Mouse (Mus musculus): Measurements from ENCODE around the gene Xpnpep3. TPM values are rescaled to one million over a fixed set of nuclear protein-coding genes. Genes with fewer than 3 reads are reported as not detected.

Xpnpep3 gene
- 7.5 and 7.6 TPM in 2 replicates for polyA plus RNA-seq (2012; rRNA removed)

DNA sequence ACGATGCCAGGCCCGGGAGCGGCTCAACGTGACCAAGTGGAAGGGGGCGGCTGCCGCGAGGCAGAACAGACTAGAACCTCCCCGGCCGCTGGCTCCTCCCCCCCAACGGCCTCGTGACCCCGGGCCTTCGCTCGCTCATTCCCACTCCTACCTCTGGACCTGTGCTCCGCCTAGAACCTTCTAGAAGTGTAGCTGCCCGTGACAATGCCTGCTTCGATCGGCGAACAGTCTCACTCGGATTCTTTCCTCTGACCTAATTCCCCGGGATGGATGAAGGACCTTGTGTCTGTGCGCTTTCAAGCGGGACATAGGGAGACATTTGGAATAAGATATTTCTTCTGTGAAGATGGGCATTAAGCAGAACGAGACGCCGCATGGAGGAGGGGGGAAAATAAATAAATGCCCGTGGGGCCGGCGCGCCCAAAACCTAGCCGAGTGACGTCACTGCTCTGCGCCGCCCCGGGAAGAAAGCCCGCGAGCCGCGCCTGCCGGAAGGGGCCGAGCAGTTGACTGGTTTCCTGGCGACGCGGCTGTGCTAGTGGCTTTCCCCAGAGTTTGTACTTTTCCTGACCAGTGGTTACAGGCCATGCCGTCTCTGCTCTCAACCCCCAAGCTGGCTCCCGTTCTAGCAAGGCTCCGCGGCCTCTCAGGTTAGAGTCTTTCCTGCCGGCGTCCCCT, at the start of gene Xpnpep3, which contains the start of gene St13:
Xpnpep3 (plus strand) TSS at position 501 of the 678 bp plus-strand sequence.
St13 (minus strand) TSS at position 440 of the 678 bp plus-strand sequence.

GRCm38 (mm10) chr15:81360345-81361021, 39.5 kb upstream of the Xpnpep3 start, which contains the start of gene Slc25a17:
Slc25a17 (minus strand) TSS chr15:81360812.

DNA sequence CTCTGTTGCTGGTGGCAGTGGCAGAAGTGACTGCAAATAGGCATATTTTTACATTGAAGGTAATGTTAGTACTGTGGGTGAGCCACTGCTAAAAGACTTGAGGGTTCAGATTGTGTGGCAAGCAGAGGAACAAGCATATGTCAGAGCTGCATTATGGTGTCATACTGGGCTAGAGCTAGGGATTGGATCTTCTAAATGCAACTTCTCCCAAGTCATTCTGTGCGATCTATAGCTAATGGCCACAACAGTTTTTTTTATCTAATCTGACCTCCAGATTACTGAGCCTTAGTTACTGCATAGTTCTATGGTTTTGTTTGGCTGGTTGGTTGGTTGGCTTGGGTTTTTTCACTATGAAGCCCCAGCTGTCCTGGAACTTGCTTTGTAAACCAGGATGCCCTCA, 8.3 kb downstream of the Xpnpep3 start, which contains the start of gene Dnajb7:
Dnajb7 (minus strand) TSS at position 101 of the 400 bp plus-strand sequence.

GRCm38 (mm10) chr15:81465901-81466737, 66.2 kb downstream of the Xpnpep3 start, which contains the start of gene Rbx1:
Rbx1 (plus strand) TSS chr15:81466296.

Other genes with a start within 250 kb of the Xpnpep3 start
- gene Mrtfa, start 209.4 kb upstream of the Xpnpep3 start, polyA plus RNA-seq (2012; rRNA removed), result 17.9 and 21.0 TPM in 2 replicates
- 5.4 and 6.4 TPM in 2 replicates for gene Mchr1, start 164.6 kb upstream of the Xpnpep3 start, polyA plus RNA-seq (2012; rRNA removed)
- 99.0 and 103 TPM in 2 replicates for gene Slc25a17, start 39.3 kb upstream of the Xpnpep3 start, polyA plus RNA-seq (2012; rRNA removed)
- 81.5 and 86.0 TPM in 2 replicates for gene St13, start 61 bp upstream of the Xpnpep3 start, polyA plus RNA-seq (2012; rRNA removed)
- 0.05 and 0.08 TPM in 2 replicates for gene Dnajb7, start 8.2 kb downstream of the Xpnpep3 start, polyA plus RNA-seq (2012; rRNA removed)
- 201 and 228 TPM in 2 replicates for gene Rbx1, start 66.2 kb downstream of the Xpnpep3 start, polyA plus RNA-seq (2012; rRNA removed)
- gene Ep300, start 185.2 kb downstream of the Xpnpep3 start, polyA plus RNA-seq (2012; rRNA removed), result 31.3 and 33.1 TPM in 2 replicates